Mouse (Mus musculus) large intestine, adult 2 months (tissue): Measurements from ENCODE around the gene Ugt2a1. TPM values are rescaled to one million over a fixed set of nuclear protein-coding genes. Genes with fewer than 3 reads are reported as not detected.
A peak's percentile ranks its signal among the peaks of the same experiment; 100 is the strongest.
"Not testable (repeated sequence)": the region's sequence is repeated elsewhere in the genome, so short reads cannot be mapped to it uniquely, and the experiment has no call there.

Experiments used
- DNase-seq: peaks from one replicate; pipeline ENCODE4 v3.0.0-alpha.2; 2012; ENCODE audit warnings: low read depth, low spot score
- WGBS: fragments of 180-500 bp; shearing (Covaris S2); methylation state at CpG from one replicate; pipeline ENCODE4 v1.1.7; 2018; 5-methylcytosine and 5-hydroxymethylcytosine counted together
- polyA plus RNA-seq: library from polyadenylated mRNA; depleted of rRNA; stranded (reverse); fragments of >200 nt; gene quantifications from 2 replicates; pipeline ENCODE4 v1.2.3, GENCODE M21; 2012; rRNA removed

Gene Ugt2a1
- polyA plus RNA-seq = not detected in 2 replicates

GRCm38 (mm10) chr5:87490771-87491170, at the start of gene Ugt2a1:
Ugt2a1 (minus strand) TSS chr5:87490871.
- no peak for DNase-seq
- 88% methylated on average over 1 of the region's 1 CpGs for whole genome bisulfite sequencing

- DNase-seq = no peak
- 59% methylated on average over 2 of the region's 2 CpGs for WGBS
These were observed 47.4 kb upstream of the Ugt2a1 start, which contains the start of gene Sult1b1 for GRCm38 (mm10) chr5:87538111-87538510. Sult1b1 (minus strand) TSS chr5:87538195.

GRCm38 (mm10) chr5:87535994-87536644, 45.4 kb upstream of the Ugt2a1 start:
- peak; percentile 90 for DNase-seq
- WGBS = 30% methylated on average over 4 of the region's 4 CpGs

GRCm38 (mm10) chr5:87532288-87532687, 41.6 kb upstream of the Ugt2a1 start:
- 18% methylated on average over 2 of the region's 2 CpGs for WGBS
- peak; percentile 54 for DNase-seq

GRCm38 (mm10) chr5:87523561-87523960, 32.9 kb upstream of the Ugt2a1 start:
- WGBS = 78% methylated on average over 2 of the region's 2 CpGs
- not testable (repeated sequence) for DNase-seq

GRCm38 (mm10) chr5:87505776-87506458, 15.2 kb upstream of the Ugt2a1 start:
- no peak for DNase-seq
- 54% methylated on average over 4 of the region's 4 CpGs for WGBS

- DNase-seq = no peak
- 54% methylated on average over 1 of the region's 1 CpGs for WGBS
These were observed 12.0 kb upstream of the Ugt2a1 start for GRCm38 (mm10) chr5:87502687-87503086.

- no peak for DNase-seq
These were observed 8.7 kb upstream of the Ugt2a1 start for GRCm38 (mm10) chr5:87499341-87499740.

- no peak for DNase-seq
These were observed 8.3 kb upstream of the Ugt2a1 start for GRCm38 (mm10) chr5:87498936-87499335.

GRCm38 (mm10) chr5:87486706-87487105, 4.0 kb downstream of the Ugt2a1 start, which contains the start of gene Gm43638:
Gm43638 (minus strand) TSS chr5:87486806.
- DNase-seq = not testable (repeated sequence)
- WGBS = 78% methylated on average over 1 of the region's 1 CpGs

- no peak for DNase-seq
- whole genome bisulfite sequencing = 73% methylated on average over 5 of the region's 5 CpGs
These were observed 8.5 kb downstream of the Ugt2a1 start, which contains the start of gene Ugt2a2 for GRCm38 (mm10) chr5:87482160-87482559. Ugt2a2 (minus strand) TSS chr5:87482260.

GRCm38 (mm10) chr5:87458810-87459209, 31.9 kb downstream of the Ugt2a1 start:
- no peak for DNase-seq
- WGBS = 68% methylated on average over 1 of the region's 1 CpGs

- no peak for DNase-seq
These were observed 33.0 kb downstream of the Ugt2a1 start for GRCm38 (mm10) chr5:87457701-87458100.

GRCm38 (mm10) chr5:87456216-87456850, 34.3 kb downstream of the Ugt2a1 start:
- DNase-seq = no peak
- WGBS = 70% methylated on average over 3 of the region's 3 CpGs

- no peak for DNase-seq
These were observed 35.2 kb downstream of the Ugt2a1 start for GRCm38 (mm10) chr5:87455519-87455918.

GRCm38 (mm10) chr5:87452514-87452913, 38.2 kb downstream of the Ugt2a1 start:
- not testable (repeated sequence) for DNase-seq
- WGBS = 56% methylated on average over 4 of the region's 5 CpGs

GRCm38 (mm10) chr5:87436264-87436663, 54.4 kb downstream of the Ugt2a1 start:
- WGBS = 40% methylated on average over 3 of the region's 3 CpGs
- no peak for DNase-seq

- DNase-seq = no peak
These were observed 65.0 kb downstream of the Ugt2a1 start for GRCm38 (mm10) chr5:87425676-87426075.

GRCm38 (mm10) chr5:87424041-87424440, 66.6 kb downstream of the Ugt2a1 start, which contains the start of gene Ugt2b38:
Ugt2b38 (minus strand) TSS chr5:87424203.
- DNase-seq = not testable (repeated sequence)
- WGBS = 90% methylated on average over 1 of the region's 2 CpGs

More at GRCm38 (mm10) chr5:87425676-87426075, 65.0 kb downstream of the Ugt2a1 start:
- WGBS = 82% methylated on average over 3 of the region's 3 CpGs
